Mouse (Mus musculus) heart, postnatal 0 days (tissue): Measurements from ENCODE around the gene Rab4a. TPM values are rescaled to one million over a fixed set of nuclear protein-coding genes. Genes with fewer than 3 reads are reported as not detected.

Experiments
- ATAC-seq: fragments of 200-750 bp; cut with Nextera tagmentation; 2 replicates; pipeline ENCODE4 v1.8.0; 2017; ENCODE audit warnings: low read depth, moderate number of reproducible peaks, moderate library complexity; ENCODE audit not compliant: insufficient read depth
- DNase-seq: peaks from one replicate; pipeline ENCODE4 v3.0.0-alpha.2; 2016; ENCODE audit warnings: low spot score
- H3K27ac ChIP-seq: fragments of 300-500 bp; sonication (generic); 2 replicates; pipeline ENCODE4 v1.5.1; 2014; ENCODE audit warnings: low read depth, mild to moderate bottlenecking
- H3K27me3 ChIP-seq: fragments of 300-500 bp; sonication (generic); 2 replicates; pipeline ENCODE4 v1.6.1; 2014; ENCODE audit warnings: low read length, mixed read lengths; ENCODE audit not compliant: control insufficient read depth, insufficient read depth
- H3K36me3 ChIP-seq: fragments of 300-500 bp; sonication (generic); replicated peaks from 2 replicates; pipeline ENCODE4 v1.6.1; 2014; ENCODE audit warnings: low read length, mixed read lengths; ENCODE audit not compliant: control insufficient read depth, insufficient read depth
- H3K4me1 ChIP-seq: fragments of 300-500 bp; sonication (generic); 2 replicates; pipeline ENCODE4 v1.6.1; 2014; ENCODE audit warnings: antibody characterized with exemption; ENCODE audit not compliant: control insufficient read depth, insufficient read depth
- H3K4me2 ChIP-seq: fragments of 300-500 bp; sonication (generic); 2 replicates; pipeline ENCODE4 v1.6.1; 2014; ENCODE audit warnings: low read depth, mild to moderate bottlenecking, low read length, moderate library complexity
- H3K4me3 ChIP-seq: fragments of 300-500 bp; sonication (generic); 2 replicates; pipeline ENCODE4 v1.5.1; 2014; ENCODE audit warnings: low read depth, low read length
- H3K9ac ChIP-seq: fragments of 300-500 bp; sonication (generic); replicated peaks from 2 replicates; pipeline ENCODE4 v1.6.1; 2014; ENCODE audit warnings: low read depth, low read length, mixed read lengths
- H3K9me3 ChIP-seq: fragments of 300-500 bp; sonication (generic); replicated peaks from 2 replicates; pipeline ENCODE4 v1.6.1; 2016; ENCODE audit warnings: low read length; ENCODE audit not compliant: control insufficient read depth
- CTCF ChIP-seq: IDR thresholded peaks from 2 replicates; pipeline ENCODE4 v1.5.1; 2016; ENCODE audit warnings: antibody characterized with exemption, control low read depth, low read depth
- EP300 ChIP-seq: IDR thresholded peaks from 2 replicates; pipeline ENCODE4 v1.6.1; 2016; ENCODE audit warnings: antibody characterized with exemption, low read depth
- WGBS: fragments of 180-500 bp; shearing (Covaris S2); extraction: QIAGEN DNeasy Blood & Tissue Kit; methylation state at CpG from one replicate; pipeline ENCODE4 v1.1.7; 2014; 5-methylcytosine and 5-hydroxymethylcytosine counted together
- polyA plus RNA-seq: library from polyadenylated mRNA; unstranded; fragments of >200 nt; fragmentation: Nextera tagmentation; extraction: Ambion mirVana; gene quantifications from 2 replicates; pipeline ENCODE4 v1.2.1, GENCODE M21; 2015
- total RNA-seq: library from RNA; depleted of rRNA; stranded (reverse); fragments of >200 nt; gene quantifications from 2 replicates; pipeline ENCODE4 v1.2.3, GENCODE M21; 2014; ENCODE audit warnings: low replicate concordance

Gene Rab4a
- total and polyA plus RNA-seq, 2 experiments from 2014 or later = 13.7 to 30.1 TPM

GRCm38 (mm10) chr8:123820780-123821179, 15.0 kb downstream of the Rab4a start:
- no peak for ATAC-seq
- H3K4me2 ChIP-seq = no peak overlapping the region
- H3K9ac ChIP-seq = no peak overlapping the region
- H3K27me3 ChIP-seq = no peaks in the 10 kb centered on the region
- H3K4me3 ChIP-seq = no peak overlapping the region
- H3K4me1 ChIP-seq = no peaks in the 10 kb centered on the region
- no peaks in the 10 kb centered on the region for H3K36me3 ChIP-seq
- DNase-seq = no peak
- no peak for TF ChIP-seq EP300
- TF ChIP-seq CTCF = no peak
- WGBS = 89% methylated on average over 6 of the region's 6 CpGs
- no peak overlapping the region for H3K27ac ChIP-seq
- H3K9me3 ChIP-seq = peaks cover 4% of the 10 kb centered on the region; the same call in 1 of the 2 replicates

GRCm38 (mm10) chr8:123823111-123823510, 17.3 kb downstream of the Rab4a start:
- H3K4me1 ChIP-seq = no peaks in the 10 kb centered on the region
- H3K36me3 ChIP-seq = peaks cover 18% of the 10 kb centered on the region; the same call in 1 of the 2 replicates

GRCm38 (mm10) chr8:123823532-123824123, 17.8 kb downstream of the Rab4a start:
- Histone ChIP-seq H3K9me3 (peaks cover 4% of the 10 kb centered on the region; the same call in 1 of the 2 replicates), H3K27ac (no peak overlapping the region), H3K4me3 (no peak overlapping the region), H3K36me3 (peaks cover 23% of the 10 kb centered on the region; the same call in 1 of the 2 replicates), H3K4me2 (no peak overlapping the region), H3K9ac (no peak overlapping the region), H3K4me1 (no peaks in the 10 kb centered on the region), H3K27me3 (no peaks in the 10 kb centered on the region)
- no peak for DNase-seq
- 79% methylated on average over 18 of the region's 18 CpGs for WGBS
- no peak for ATAC-seq
- TF ChIP-seq EP300 (no peak), CTCF (no peak)

More at GRCm38 (mm10) chr8:123823111-123823510, 17.3 kb downstream of the Rab4a start:
- TF ChIP-seq CTCF (peak; percentile 12; the same call in 1 of the 2 replicates), EP300 (no peak)
- Histone ChIP-seq H3K27me3 (no peaks in the 10 kb centered on the region), H3K9me3 (peaks cover 4% of the 10 kb centered on the region; the same call in 1 of the 2 replicates), H3K27ac (no peak overlapping the region), H3K4me3 (no peak overlapping the region), H3K9ac (no peak overlapping the region), H3K4me2 (no peak overlapping the region)
- DNase-seq (no peak), ATAC-seq (no peak)
- 95% methylated on average over 10 of the region's 10 CpGs for WGBS

GRCm38 (mm10) chr8:123826001-123826400, 20.2 kb downstream of the Rab4a start:
- ATAC-seq (no peak), DNase-seq (no peak)
- TF ChIP-seq EP300 (no peak), CTCF (peak; percentile 50)
- Histone ChIP-seq H3K9me3 (peaks cover 4% of the 10 kb centered on the region; the same call in 1 of the 2 replicates), H3K9ac (no peak overlapping the region), H3K4me1 (no peaks in the 10 kb centered on the region), H3K27me3 (no peaks in the 10 kb centered on the region), H3K36me3 (peaks cover 43% of the 10 kb centered on the region), H3K4me2 (no peak overlapping the region), H3K4me3 (no peak overlapping the region), H3K27ac (no peak overlapping the region)
- WGBS = 64% methylated on average over 9 of the region's 9 CpGs

GRCm38 (mm10) chr8:123826758-123827157, 21.0 kb downstream of the Rab4a start:
- DNase-seq (no peak), ATAC-seq (no peak)
- 84% methylated on average over 7 of the region's 7 CpGs for WGBS
- peaks cover 43% of the 10 kb centered on the region for H3K36me3 ChIP-seq
- H3K4me3 ChIP-seq = no peak overlapping the region
- TF ChIP-seq EP300 (no peak), CTCF (no peak)
- no peaks in the 10 kb centered on the region for H3K27me3 ChIP-seq
- H3K27ac ChIP-seq = no peak overlapping the region
- H3K9ac ChIP-seq = no peak overlapping the region
- H3K9me3 ChIP-seq = peaks cover 4% of the 10 kb centered on the region; the same call in 1 of the 2 replicates
- H3K4me2 ChIP-seq = no peak overlapping the region
- no peaks in the 10 kb centered on the region for H3K4me1 ChIP-seq
